Mouse (Mus musculus) forebrain, embryonic 12.5 days (tissue): ENCODE data around the gene Best3. TPM values are rescaled to one million over a fixed set of nuclear protein-coding genes. Genes with fewer than 3 reads are reported as not detected.
A peak's percentile ranks its signal among the peaks of the same experiment; 100 is the strongest.
"Not testable (repeated sequence)": the region's sequence is repeated elsewhere in the genome, so short reads cannot be mapped to it uniquely, and the experiment has no call there.

Source experiments
- ATAC-seq: fragments of 200-750 bp; cut with Nextera tagmentation; 2 replicates; pipeline ENCODE4 v1.8.0; 2017; ENCODE audit warnings: moderate TSS enrichment; ENCODE audit not compliant: low FRiP score
- H3K27ac ChIP-seq: fragments of 300-500 bp; sonication (generic); 2 replicates; pipeline ENCODE4 v1.5.1; 2016; ENCODE audit warnings: mild to moderate bottlenecking
- H3K27me3 ChIP-seq: fragments of 300-500 bp; sonication (generic); 2 replicates; pipeline ENCODE4 v1.6.1; 2016; ENCODE audit warnings: mild to moderate bottlenecking
- H3K36me3 ChIP-seq: fragments of 300-500 bp; sonication (generic); replicated peaks from 2 replicates; pipeline ENCODE4 v1.6.1; 2016; ENCODE audit warnings: mild to moderate bottlenecking
- H3K4me1 ChIP-seq: fragments of 300-500 bp; sonication (generic); 2 replicates; pipeline ENCODE4 v1.6.1; 2016
- H3K4me2 ChIP-seq: fragments of 300-500 bp; sonication (generic); 2 replicates; pipeline ENCODE4 v1.6.1; 2016; ENCODE audit warnings: mild to moderate bottlenecking, moderate library complexity
- H3K4me3 ChIP-seq: fragments of 300-500 bp; sonication (generic); replicated peaks from 2 replicates; pipeline ENCODE4 v1.5.1; 2016; ENCODE audit warnings: mild to moderate bottlenecking
- H3K9ac ChIP-seq: fragments of 300-500 bp; sonication (generic); 2 replicates; pipeline ENCODE4 v1.6.1; 2016; ENCODE audit warnings: mild to moderate bottlenecking
- H3K9me3 ChIP-seq: fragments of 300-500 bp; sonication (generic); 2 replicates; pipeline ENCODE4 v1.6.1; 2016
- WGBS: fragments of 180-500 bp; shearing (Covaris S2); methylation state at CpG from one replicate; pipeline ENCODE4 v1.1.7; 2016; 5-methylcytosine and 5-hydroxymethylcytosine counted together
- polyA plus RNA-seq: library from polyadenylated mRNA; unstranded; fragments of >200 nt; fragmentation: Nextera tagmentation; extraction: Ambion mirVana; gene quantifications from 2 replicates; pipeline ENCODE4 v1.2.1, GENCODE M21; 2016

Gene Best3
- polyA plus RNA-seq, 1 experiment from 2014 or later: 0.09 TPM

DNA sequence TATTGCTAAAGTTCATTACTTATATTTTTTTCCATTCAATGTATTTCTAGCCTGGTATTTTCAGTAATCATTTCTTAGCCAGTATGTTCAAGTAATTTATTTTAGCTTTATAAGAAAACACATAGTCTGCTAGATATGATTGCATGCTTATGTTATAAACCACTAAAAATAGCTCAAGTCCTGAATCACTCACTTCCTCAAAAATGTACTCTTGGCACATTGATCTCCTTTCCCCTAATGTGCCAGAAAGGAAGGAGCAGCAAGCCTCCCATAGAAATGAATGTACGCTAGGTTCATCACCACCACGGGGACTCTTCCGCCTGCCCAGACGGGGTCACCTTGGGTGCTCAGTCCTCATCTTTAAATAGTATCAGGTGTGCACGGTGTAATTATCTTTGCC is 28.5 kb downstream of the Best3 start:
- H3K4me3 ChIP-seq: no peak overlapping the region
- peaks cover 17% of the 10 kb centered on the region for H3K4me1 ChIP-seq
- no peak for ATAC-seq
- 94% methylated on average over 5 of the region's 5 CpGs for WGBS
- no peaks in the 10 kb centered on the region for H3K27me3 ChIP-seq
- no peak overlapping the region for H3K4me2 ChIP-seq
- H3K27ac ChIP-seq: no peak overlapping the region
- no peak overlapping the region for H3K9ac ChIP-seq
- H3K36me3 ChIP-seq: no peaks in the 10 kb centered on the region
- no peaks in the 10 kb centered on the region for H3K9me3 ChIP-seq

GRCm38 (mm10) chr10:117018281-117018840 is 32.2 kb downstream of the Best3 start:
- Histone ChIP-seq H3K4me2 (no peak overlapping the region), H3K27me3 (0 out of 2 replicates have a peak, but pooled peaks cover 5% of the 10 kb centered on the region), H3K4me3 (no peak overlapping the region), H3K9ac (no peak overlapping the region), H3K9me3 (no peaks in the 10 kb centered on the region), H3K4me1 (peaks cover 26% of the 10 kb centered on the region), H3K27ac (no peak overlapping the region), H3K36me3 (no peaks in the 10 kb centered on the region)
- 50% methylated on average over 7 of the region's 7 CpGs for WGBS
- ATAC-seq: no peak

GRCm38 (mm10) chr10:117021020-117021754 is 35.1 kb downstream of the Best3 start:
- H3K36me3 ChIP-seq: no peaks in the 10 kb centered on the region
- H3K4me3 ChIP-seq: no peak overlapping the region
- H3K4me1 ChIP-seq: peaks cover 19% of the 10 kb centered on the region
- no peaks in the 10 kb centered on the region for H3K9me3 ChIP-seq
- peak overlapping the region; percentile 7; the same call in 1 of the 2 replicates for H3K9ac ChIP-seq
- H3K27ac ChIP-seq: no peak overlapping the region
- ATAC-seq: 0 out of 2 replicates have a peak, but pooled peaks have one; percentile 41
- H3K4me2 ChIP-seq: no peak overlapping the region
- WGBS: 27% methylated on average over 21 of the region's 21 CpGs
- peaks cover 25% of the 10 kb centered on the region for H3K27me3 ChIP-seq

DNA sequence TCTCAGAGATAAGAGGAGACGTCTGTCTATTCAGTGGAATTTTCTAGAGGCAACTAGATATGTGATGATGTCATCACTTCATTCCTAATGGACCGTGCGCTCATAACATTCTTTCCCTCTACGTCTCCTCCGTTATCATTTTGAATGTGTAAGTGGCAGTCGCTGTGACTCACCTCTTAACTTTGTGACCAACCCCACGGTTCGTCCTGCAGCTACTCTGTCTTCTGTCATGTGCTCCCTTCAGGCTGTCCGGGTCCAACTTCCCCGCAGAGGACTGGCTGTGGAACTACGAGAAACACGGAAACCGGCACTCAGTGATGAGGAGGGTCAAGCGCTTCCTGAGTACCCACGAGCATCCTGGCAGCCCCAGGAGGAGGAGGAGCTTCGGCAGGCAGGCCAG is 37.6 kb downstream of the Best3 start:
- Histone ChIP-seq H3K4me1 (peaks cover 12% of the 10 kb centered on the region), H3K9ac (no peak overlapping the region), H3K4me3 (no peak overlapping the region), H3K9me3 (no peaks in the 10 kb centered on the region), H3K27me3 (peaks cover 25% of the 10 kb centered on the region), H3K27ac (no peak overlapping the region), H3K36me3 (no peaks in the 10 kb centered on the region), H3K4me2 (no peak overlapping the region)
- ATAC-seq: no peak
- 71% methylated on average over 16 of the region's 16 CpGs for WGBS

- H3K4me1 ChIP-seq, H3K36me3 ChIP-seq: not testable (repeated sequence)
Measured at GRCm38 (mm10) chr10:117025776-117026175, 39.7 kb downstream of the Best3 start.

GRCm38 (mm10) chr10:117026176-117026575 is 40.1 kb downstream of the Best3 start:
- Histone ChIP-seq H3K9me3 (no peaks in the 10 kb centered on the region), H3K27me3 (peaks cover 23% of the 10 kb centered on the region), H3K36me3 (no peaks in the 10 kb centered on the region), H3K4me2 (no peak overlapping the region), H3K27ac (no peak overlapping the region), H3K9ac (no peak overlapping the region), H3K4me1 (peaks cover 4% of the 10 kb centered on the region), H3K4me3 (no peak overlapping the region)
- no peak for ATAC-seq
- 83% methylated on average over 8 of the region's 8 CpGs for WGBS

More at GRCm38 (mm10) chr10:117025776-117026175, 39.7 kb downstream of the Best3 start:
- H3K9me3 ChIP-seq, ATAC-seq, H3K9ac ChIP-seq, H3K27ac ChIP-seq, H3K4me2 ChIP-seq, H3K4me3 ChIP-seq: not testable (repeated sequence)
- H3K27me3 ChIP-seq: peaks cover 25% of the 10 kb centered on the region

DNA sequence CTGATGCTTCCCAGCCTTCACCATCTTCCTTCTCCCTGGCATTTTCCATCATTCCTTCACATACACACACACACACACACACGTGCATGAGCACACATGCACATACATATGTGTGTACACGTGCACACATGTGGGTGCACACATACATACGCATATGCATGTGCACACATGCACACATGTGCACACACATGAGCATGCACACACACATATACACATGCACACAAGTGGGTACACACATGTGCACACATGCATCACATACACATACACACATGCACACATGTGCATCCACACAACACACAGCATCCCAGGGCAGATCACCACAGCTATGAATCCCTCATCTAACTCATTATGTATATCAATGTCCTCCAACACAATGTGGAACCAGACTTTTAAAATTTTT is 45.0 kb downstream of the Best3 start:
- H3K4me2 ChIP-seq: no peak overlapping the region
- no peak overlapping the region for H3K4me3 ChIP-seq
- no peak overlapping the region for H3K27ac ChIP-seq
- no peak for ATAC-seq
- no peaks in the 10 kb centered on the region for H3K27me3 ChIP-seq
- peaks cover 6% of the 10 kb centered on the region; the same call in 1 of the 2 replicates for H3K4me1 ChIP-seq
- H3K9ac ChIP-seq: no peak overlapping the region
- 95% methylated on average over 3 of the region's 3 CpGs for WGBS
- H3K9me3 ChIP-seq: no peaks in the 10 kb centered on the region
- H3K36me3 ChIP-seq: no peaks in the 10 kb centered on the region

DNA sequence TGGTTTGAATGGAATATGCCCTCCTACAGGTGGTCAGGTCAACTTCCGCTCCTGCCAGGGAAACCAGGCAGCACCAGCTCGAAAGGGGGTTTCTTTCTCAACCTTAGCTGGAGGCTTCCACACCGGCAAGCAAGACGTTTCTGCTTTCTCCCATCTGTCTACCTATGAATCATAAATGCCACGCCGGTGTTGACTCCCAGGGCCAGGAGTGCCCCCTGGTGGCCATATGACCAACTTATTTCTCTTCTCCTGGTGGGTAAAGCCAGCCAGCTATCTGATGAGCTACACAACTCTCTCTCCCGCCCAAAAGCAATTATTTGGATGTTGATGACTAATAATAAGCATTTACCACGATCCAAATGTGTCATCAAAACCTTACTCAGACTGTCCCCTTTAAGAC is 47.7 kb downstream of the Best3 start:
- Histone ChIP-seq H3K4me1 (peaks cover 6% of the 10 kb centered on the region; the same call in 1 of the 2 replicates), H3K27ac (no peak overlapping the region), H3K9me3 (no peaks in the 10 kb centered on the region), H3K9ac (no peak overlapping the region), H3K4me3 (no peak overlapping the region), H3K27me3 (no peaks in the 10 kb centered on the region), H3K4me2 (no peak overlapping the region), H3K36me3 (no peaks in the 10 kb centered on the region)
- ATAC-seq: no peak
- 40% methylated on average over 8 of the region's 8 CpGs for WGBS

DNA sequence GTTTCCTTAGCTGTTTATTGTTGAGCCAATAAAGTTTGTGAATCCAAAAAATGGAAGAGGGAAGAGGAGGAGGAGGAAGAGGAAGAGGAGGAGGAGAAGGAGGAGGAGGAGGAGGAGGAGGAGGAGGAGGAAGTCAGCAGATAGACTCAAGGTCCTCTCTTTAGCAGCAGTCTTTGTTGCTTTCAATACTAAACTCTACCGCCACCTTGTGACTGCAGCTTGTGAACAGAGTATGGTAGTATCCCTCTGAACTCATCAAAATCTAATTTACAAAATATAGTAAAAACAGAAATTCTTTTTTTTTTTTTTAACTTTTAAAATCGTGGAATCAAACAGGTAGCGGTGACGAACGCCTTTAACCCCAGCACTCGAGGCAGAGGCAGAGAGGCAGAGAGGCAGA is 54.2 kb downstream of the Best3 start:
- Histone ChIP-seq H3K9me3 (no peaks in the 10 kb centered on the region), H3K36me3 (no peaks in the 10 kb centered on the region), H3K4me2 (no peak overlapping the region), H3K4me3 (no peak overlapping the region), H3K27ac (no peak overlapping the region), H3K27me3 (no peaks in the 10 kb centered on the region), H3K9ac (no peak overlapping the region), H3K4me1 (peaks cover 3% of the 10 kb centered on the region; the same call in 1 of the 2 replicates)
- no peak for ATAC-seq
- WGBS: 76% methylated on average over 6 of the region's 6 CpGs

DNA sequence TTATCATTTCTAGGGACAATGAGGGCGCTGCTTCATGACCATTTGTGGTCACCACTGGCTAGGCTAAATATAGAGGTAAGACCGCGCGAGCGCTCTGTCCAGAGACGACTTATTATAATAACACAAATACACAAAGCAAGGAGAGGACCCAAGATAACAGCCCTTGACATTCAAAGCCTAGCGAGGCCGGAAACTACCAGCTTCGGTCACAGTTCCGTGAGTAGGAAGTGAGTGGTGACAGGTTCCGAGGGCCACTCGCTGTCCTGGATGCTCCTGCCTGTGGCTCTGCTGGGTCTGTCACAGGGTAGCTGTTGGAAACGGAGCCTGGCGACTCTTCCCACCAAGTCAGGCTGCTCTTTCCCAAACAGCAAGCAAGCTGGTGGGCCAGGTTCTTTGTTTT is 56.2 kb downstream of the Best3 start:
- Histone ChIP-seq H3K27ac (no peak overlapping the region), H3K9me3 (no peaks in the 10 kb centered on the region), H3K36me3 (no peaks in the 10 kb centered on the region), H3K4me3 (no peak overlapping the region), H3K4me1 (peaks cover 7% of the 10 kb centered on the region), H3K27me3 (no peaks in the 10 kb centered on the region), H3K4me2 (no peak overlapping the region), H3K9ac (no peak overlapping the region)
- no peak for ATAC-seq
- 88% methylated on average over 14 of the region's 14 CpGs for WGBS

GRCm38 (mm10) chr10:117043497-117044166 is 57.5 kb downstream of the Best3 start:
- not testable (repeated sequence) for H3K4me1 ChIP-seq, ATAC-seq, H3K4me2 ChIP-seq, H3K27me3 ChIP-seq, H3K4me3 ChIP-seq, H3K27ac ChIP-seq, H3K9ac ChIP-seq, H3K9me3 ChIP-seq, H3K36me3 ChIP-seq
- 73% methylated on average over 16 of the region's 16 CpGs for WGBS

DNA sequence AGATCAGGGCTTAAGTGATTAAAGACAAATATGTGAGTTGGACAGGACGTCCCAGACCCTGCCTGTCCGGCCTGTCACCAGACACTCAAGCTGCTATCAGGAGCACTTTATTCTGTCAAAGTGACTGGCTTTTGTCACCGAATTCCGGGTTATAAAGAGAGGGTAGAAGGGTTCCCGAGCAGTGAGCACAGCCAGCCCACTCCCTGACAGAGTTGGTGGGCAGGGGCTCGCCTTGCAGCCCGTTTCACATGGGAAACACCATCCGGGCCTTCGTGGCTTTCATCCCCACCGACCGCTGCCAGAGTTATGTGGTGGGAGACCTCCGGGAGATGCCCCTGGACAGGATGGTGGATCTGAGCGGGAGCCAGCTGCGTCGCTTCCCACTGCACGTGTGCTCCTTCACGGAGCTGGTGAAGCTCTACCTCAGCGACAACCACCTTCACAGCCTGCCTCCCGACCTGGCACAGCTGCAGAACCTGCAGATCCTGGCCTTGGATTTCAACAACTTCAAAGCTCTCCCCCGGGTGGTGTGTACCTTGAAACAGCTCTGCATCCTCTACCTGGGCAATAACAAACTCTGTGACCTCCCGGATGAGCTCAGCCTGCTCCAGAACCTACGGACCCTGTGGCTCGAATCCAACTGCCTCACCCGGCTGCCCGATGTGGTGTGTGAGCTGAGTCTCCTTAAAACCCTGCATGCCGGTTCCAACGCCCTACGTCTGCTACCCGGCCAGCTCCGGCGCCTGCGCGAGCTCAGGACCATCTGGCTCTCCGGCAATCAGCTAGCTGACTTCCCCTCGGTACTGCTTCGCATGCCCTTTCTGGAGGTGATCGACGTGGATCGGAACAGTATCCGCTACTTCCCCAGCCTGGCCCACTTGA is 59.3 kb downstream of the Best3 start, which contains the start of gene Lrrc10:
Lrrc10 (plus strand) TSS at position 167 of the 882 bp plus-strand sequence.
- Histone ChIP-seq H3K27me3 (no peaks in the 10 kb centered on the region), H3K27ac (no peak within 1 kb of the TSS), H3K9me3 (no peaks in the 10 kb centered on the region), H3K9ac (no peak within 1 kb of the TSS), H3K4me3 (no peak within 1 kb of the TSS), H3K4me2 (peak within 1 kb of the TSS; percentile 21), H3K36me3 (peaks cover 23% of the 10 kb centered on the region), H3K4me1 (peaks cover 7% of the 10 kb centered on the region)
- WGBS: 57% methylated on average over 40 of the region's 40 CpGs
- no peak for ATAC-seq
